8 mouse cellular contexts compared by ENCODE assay signal in genomic region chr2:31246251-31246971, GRCm38 (mm10). TPM values are rescaled to one million over a fixed set of nuclear protein-coding genes. Genes with fewer than 3 reads are reported as not detected.
DNase-seq lines count a peak whose midpoint lies in the region; ATAC-seq lines count a peak whose summit lies in the region.

No protein-coding gene starts in this region.

- H3K9me3 ChIP-seq in megakaryocyte, embryonic 14.5 days: peaks cover 5% of the 10 kb centered on the region; the same call in 1 of the 2 replicates
- H3K9me3 ChIP-seq in forebrain, embryonic 12.5 days: no peaks in the 10 kb centered on the region
- no peaks in the 10 kb centered on the region for H3K9me3 ChIP-seq in neural tube, embryonic 11.5 days (ENCODE audit: control insufficient read depth, low read length)

- peak overlapping the region; percentile 96 for H3K9ac ChIP-seq in forebrain, embryonic 12.5 days
- peak overlapping the region; percentile 97 for H3K9ac ChIP-seq in neural tube, embryonic 11.5 days (ENCODE audit: low read length)

- peaks cover 17% of the 10 kb centered on the region for H3K4me1 ChIP-seq in megakaryocyte, embryonic 14.5 days
- peaks cover 38% of the 10 kb centered on the region for H3K4me1 ChIP-seq in forebrain, embryonic 12.5 days
- H3K4me1 ChIP-seq in neural tube, embryonic 11.5 days (ENCODE audit: control insufficient read depth, insufficient read depth, low read length): peaks cover 16% of the 10 kb centered on the region

- WGBS in forebrain, embryonic 12.5 days: 1% methylated on average over 41 of the region's 41 CpGs
- under 1% methylated on average over 39 of the region's 41 CpGs for WGBS in neural tube, embryonic 11.5 days

- H3K36me3 ChIP-seq in megakaryocyte, embryonic 14.5 days (replicated peaks; ENCODE audit: low read length): no peaks in the 10 kb centered on the region
- H3K36me3 ChIP-seq in forebrain, embryonic 12.5 days (replicated peaks): peaks cover 8% of the 10 kb centered on the region
- no peaks in the 10 kb centered on the region; the same call in 1 of the 2 replicates for H3K36me3 ChIP-seq in neural tube, embryonic 11.5 days (ENCODE audit: control insufficient read depth, insufficient read depth, low read length)

- H3K27me3 ChIP-seq in megakaryocyte, embryonic 14.5 days (replicated peaks): peaks cover 99% of the 10 kb centered on the region
- peaks cover 32% of the 10 kb centered on the region for H3K27me3 ChIP-seq in forebrain, embryonic 12.5 days
- H3K27me3 ChIP-seq in neural tube, embryonic 11.5 days (ENCODE audit: control insufficient read depth, insufficient read depth, low read length): peaks cover 7% of the 10 kb centered on the region; the same call in 1 of the 2 replicates

- peak; percentile 32 to 41 for DNase-seq in adrenal gland, adult (ENCODE audit: inconsistent age in 2 of 2, low spot score in 1 of 2)
- no peak for DNase-seq in adrenal gland, postnatal 25 days
- DNase-seq in kidney, postnatal 10 days: peak; percentile 63
- peak; percentile 59 for DNase-seq in neural tube, embryonic 11.5 days (ENCODE audit: low spot score)

- no peak for ATAC-seq in megakaryocyte, adult 5-6 weeks (ENCODE audit: poor library complexity, severe bottlenecking)
- ATAC-seq in forebrain, embryonic 12.5 days (ENCODE audit: low FRiP score): peak; percentile 73
- peak; percentile 59 for ATAC-seq in neural tube, embryonic 11.5 days (ENCODE audit: insufficient read depth, low FRiP score, low TSS enrichment)
- ATAC-seq in activated CD4-positive, CD25-positive, alpha-beta regulatory T cell, adult 4 months: no peak

- H3K4me2 ChIP-seq in forebrain, embryonic 12.5 days: peak overlapping the region; percentile 78
- H3K4me2 ChIP-seq in neural tube, embryonic 11.5 days (ENCODE audit: low read depth): peak overlapping the region; percentile 89

- H3K27ac ChIP-seq in forebrain, embryonic 12.5 days: peak overlapping the region; percentile 83
- peak overlapping the region; percentile 87 for H3K27ac ChIP-seq in neural tube, embryonic 11.5 days (ENCODE audit: low read depth, low read length)

- H3K4me3 ChIP-seq in megakaryocyte, embryonic 14.5 days (replicated peaks): peak overlapping the region; percentile 87
- peak overlapping the region; percentile 92 for H3K4me3 ChIP-seq in forebrain, embryonic 12.5 days (replicated peaks)
- H3K4me3 ChIP-seq in neural tube, embryonic 11.5 days (ENCODE audit: low read depth, low read length): peak overlapping the region; percentile 86

RNA-seq across cellular contexts. Expression of gene Ncs1, which starts 0.8 kb away (rescaled TPM):
- total RNA-seq in adrenal gland, postnatal 25 days (2021): 2.9 and 4.1 TPM in 2 replicates
- polyA plus RNA-seq in megakaryocyte, embryonic 14.5 days (2012; ENCODE audit: insufficient read depth, low replicate concordance): 0.26 TPM in 1 of 2 replicates, not detected in the other
- total RNA-seq in megakaryocyte, adult 5-6 weeks (2015): 0.14 TPM in 1 of 2 replicates, not detected in the other
- 0.15 and 0.37 TPM in 2 replicates for total RNA-seq in megakaryocyte, adult 5-6 weeks (2017)
- 65.3 and 70.0 TPM in 2 replicates for polyA plus RNA-seq in forebrain, embryonic 12.5 days (2016; fragmentation: Nextera tagmentation; extraction: Ambion mirVana)
- polyA plus RNA-seq in neural tube, embryonic 11.5 days (2014; fragmentation: Nextera tagmentation; extraction: Ambion mirVana): 84.4 and 95.5 TPM in 2 replicates
- polyA plus RNA-seq in activated CD4-positive, CD25-positive, alpha-beta regulatory T cell, adult 4 months (2017; shearing (Covaris generic)): 1 to 10 TPM in 1 of 2 experiments, under 1 TPM in 1; 0.53 to 1.4 TPM

Comparison
In these comparisons a context has a peak if more than half of its experiments do, and no peak if none do; other contexts are left out.
1. ATAC-seq: peak in forebrain, embryonic 12.5 days (single experiment) and neural tube, embryonic 11.5 days (single experiment); none in megakaryocyte, adult 5-6 weeks (single experiment) and activated CD4-positive, CD25-positive, alpha-beta regulatory T cell, adult 4 months (single experiment).
2. RNA of gene Ncs1, which starts 0.8 kb away (polyA plus RNA-seq): 84.4 to 95.5 TPM in neural tube, embryonic 11.5 days and 65.3 to 70.0 TPM in forebrain, embryonic 12.5 days; 0.53 to 1.4 TPM in activated CD4-positive, CD25-positive, alpha-beta regulatory T cell, adult 4 months and 0.26 TPM in megakaryocyte, embryonic 14.5 days; every median in the first group is over 10 times any median in the second.
3. Peak in every context shown above with its lines, with median percentiles within 50 percentile points of each other: H3K4me3 ChIP-seq.